In the genomic region with DNA sequence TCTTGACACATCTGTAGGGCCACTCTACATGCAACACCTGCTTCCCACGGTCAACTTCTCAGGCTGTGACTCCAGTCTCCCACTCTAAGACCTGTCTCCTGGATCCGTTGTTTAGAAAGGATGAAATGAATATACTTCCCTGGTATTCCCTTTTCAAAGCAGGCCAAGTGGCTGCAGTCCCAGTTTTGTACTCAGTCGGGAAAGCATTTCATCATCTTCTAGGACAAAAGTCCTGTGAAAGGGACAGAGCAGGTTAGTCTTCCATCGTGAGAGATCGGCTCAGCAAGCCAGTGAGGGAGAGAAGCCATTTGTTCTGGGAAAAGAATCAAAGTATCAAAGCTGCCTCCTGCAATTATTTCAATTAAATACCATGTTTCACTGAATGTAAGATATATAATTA, we compare ENCODE assay signal across 19 mouse cellular contexts.
"Had no signal": no experiment of that assay in that cellular context is flagged by ENCODE, and none has a peak within 500 bp of the region (broad histone marks: within the 10 kb centered on the region; RNA-seq: fewer than 3 reads in every experiment).

No protein-coding gene starts in this region.

- H3K4me2 ChIP-seq: limb, embryonic 13.5 days; midbrain, embryonic 13.5 days; neural tube, embryonic 13.5 days had no signal

- H3K9ac ChIP-seq: limb, embryonic 13.5 days; liver, embryonic 14.5 days; liver, postnatal 0 days; midbrain, embryonic 13.5 days; neural tube, embryonic 13.5 days had no signal

- H3K27ac ChIP-seq: kidney, postnatal 0 days; layer of hippocampus, adult 2 months; limb, embryonic 10.5 days; limb, embryonic 13.5 days; liver, embryonic 14.5 days; midbrain, embryonic 10.5 days; midbrain, embryonic 13.5 days; neural tube, embryonic 13.5 days had no signal

- DNase-seq: kidney, adult 2 months; kidney, postnatal 25 days; layer of hippocampus, adult 9-11 months; liver; liver, postnatal 0 days; retina, postnatal 1 day; thymus, adult 18-20 months; thymus, postnatal 36 days had no signal

- H3K4me3 ChIP-seq: layer of hippocampus, adult 2 months; limb, embryonic 10.5 days; limb, embryonic 13.5 days; megakaryocyte, embryonic 14.5 days; midbrain, embryonic 10.5 days; midbrain, embryonic 13.5 days; myocyte; neural tube, embryonic 13.5 days had no signal

- H3K4me1 ChIP-seq: limb, embryonic 10.5 days; megakaryocyte, embryonic 14.5 days; midbrain, embryonic 10.5 days; midbrain, embryonic 13.5 days; neural tube, embryonic 13.5 days had no signal

- H3K27me3 ChIP-seq: limb, embryonic 13.5 days; midbrain, embryonic 13.5 days; neural tube, embryonic 13.5 days had no signal

- ATAC-seq: liver, postnatal 0 days; midbrain, embryonic 13.5 days; midbrain, embryonic 16.5 days had no signal

- H3K36me3 ChIP-seq: limb, embryonic 10.5 days; limb, embryonic 13.5 days; midbrain, embryonic 10.5 days; midbrain, embryonic 13.5 days; neural tube, embryonic 13.5 days had no signal

- H3K9me3 ChIP-seq: limb, embryonic 10.5 days; midbrain, embryonic 10.5 days; neural tube, embryonic 13.5 days had no signal
